Mouse (Mus musculus): ENCODE measurements around the gene Pgm1.

- TF ChIP-seq POLR2A (IDR thresholded peaks at IDR 0.05; ENCODE audit: low read depth, low read length) (no peak), CTCF (IDR thresholded peaks at IDR 0.05; ENCODE audit: extremely low read depth, insufficient read depth, insufficient read length, insufficient replicate concordance) (no peak)
Measured at GRCm38 (mm10) chr4:99934859-99935258, 5.6 kb downstream of the Pgm1 start.
